Mouse (Mus musculus): ENCODE measurements at regions not wholly inside any gene's neighbourhood (a gene's known extent, or its start where the extent isn't known, plus 50 kb on each side); places are given as distances from the start of the nearest gene placed in this dataset.

DNA sequence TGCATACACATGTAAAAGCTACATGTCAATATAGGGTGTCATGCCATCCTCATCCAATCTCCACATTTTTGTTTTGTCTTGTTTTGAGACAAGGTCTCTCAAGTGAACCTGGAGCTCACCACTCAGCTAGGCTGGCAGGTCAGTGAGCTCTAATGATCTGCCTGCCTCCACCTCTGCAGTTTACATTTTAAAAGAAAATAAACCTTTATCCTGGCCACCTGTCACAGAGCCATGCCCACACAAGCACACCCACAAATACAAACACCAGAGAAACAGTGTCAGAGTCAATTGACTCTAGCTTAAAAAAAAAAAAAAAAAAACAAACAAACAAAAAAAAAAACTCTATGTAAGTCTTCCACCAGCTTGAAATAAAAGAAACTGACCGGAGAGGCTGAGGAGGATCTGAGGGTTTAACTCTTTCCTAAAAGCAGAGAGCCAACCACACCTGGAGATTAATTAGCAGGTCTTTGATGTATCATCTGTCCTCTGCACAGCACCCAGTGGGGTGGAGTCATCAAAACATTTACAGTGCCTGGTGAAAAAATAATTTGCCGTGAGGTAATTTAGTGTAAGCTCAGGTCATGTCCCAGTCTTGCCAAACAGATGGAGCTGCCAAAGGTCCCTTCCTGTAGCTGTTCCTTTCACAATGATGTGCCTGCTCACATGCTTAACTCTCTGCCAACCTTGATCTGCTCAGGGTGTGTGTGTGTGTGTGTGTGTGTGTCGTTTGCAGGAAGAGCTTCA, 262.2 kb downstream of the Gm11361 start:
- no peak for TF ChIP-seq CTCF (conservative IDR thresholded peaks at IDR 0.05 in 1 of 2, IDR thresholded peaks at IDR 0.05 in 1 of 2; ENCODE audit: low read depth in 2 of 2, low read length in 2 of 2)
- TF ChIP-seq MAZ (IDR thresholded peaks at IDR 0.05; ENCODE audit: low read depth, low read length), result no peak
- TF ChIP-seq CHD2 (IDR thresholded peaks at IDR 0.05; ENCODE audit: low read length), result no peak
- TF ChIP-seq MAFK (IDR thresholded peaks at IDR 0.05; ENCODE audit: insufficient replicate concordance, low read length), result no peak
- no peak for TF ChIP-seq IRF4 (IDR thresholded peaks at IDR 0.05; ENCODE audit: low read depth, low read length)

Measured in CH12.LX (cell line).